Mouse (Mus musculus): ENCODE data around the gene Stac2. TPM values are rescaled to one million over a fixed set of nuclear protein-coding genes. Genes with fewer than 3 reads are reported as not detected.
A peak's percentile ranks its signal among the peaks of the same experiment; 100 is the strongest.

Stac2 gene
- total RNA-seq, 2 experiments from 2014 or later, result 97.3 to 99.9 TPM

DNA sequence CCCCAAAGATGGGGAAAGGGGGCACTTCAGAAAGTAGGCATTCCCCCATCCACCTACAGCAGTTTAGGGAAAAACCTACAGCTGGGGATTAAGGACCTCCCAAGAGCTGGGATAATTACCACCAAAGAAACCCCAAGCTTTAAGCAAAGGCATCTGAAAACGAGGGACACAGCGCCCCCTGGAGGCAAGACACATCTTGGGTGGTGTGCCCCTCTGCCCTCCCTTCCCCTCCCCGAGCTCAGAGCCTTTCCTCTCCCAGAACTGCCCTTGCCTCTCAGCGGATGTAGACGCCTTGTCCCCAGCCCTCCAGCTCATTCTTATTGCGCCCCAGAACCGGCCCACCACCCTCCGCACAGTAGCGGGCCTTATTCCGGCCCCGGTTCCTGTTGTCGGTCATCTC, 50.6 kb downstream of the Stac2 start:
- intact Hi-C loops (cut with DNase I), result no loop called here
- H3K27ac ChIP-seq, result peak overlapping the region; percentile 70
- DNase-seq (ENCODE audit: extremely low spot score in 1 of 2, low spot score in 2 of 2), result peak in 1 of 2 experiments; percentile 66
- peak; percentile 80 for TF ChIP-seq CTCF (IDR thresholded peaks at IDR 0.05)
- no peak overlapping the region for H3K4me3 ChIP-seq

DNA sequence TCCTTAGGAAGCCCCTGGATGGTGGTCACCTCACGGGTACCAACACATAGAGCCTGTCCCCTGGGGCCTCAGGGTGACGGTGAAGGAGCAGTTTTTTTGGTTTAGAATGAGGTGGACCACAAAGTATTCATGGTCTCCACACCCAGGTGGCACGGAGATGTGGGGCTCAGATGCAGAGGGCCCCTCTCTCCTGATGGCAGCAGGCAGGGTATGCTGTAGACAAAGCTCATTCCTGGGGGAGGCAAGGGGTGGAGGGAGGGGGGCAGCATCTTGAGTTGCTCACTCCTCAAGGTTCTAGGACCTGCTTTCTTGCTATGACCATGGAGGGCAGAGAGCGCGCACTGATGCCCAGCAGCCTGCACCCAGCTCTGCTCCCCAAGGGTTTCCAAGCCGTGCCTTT, 51.3 kb downstream of the Stac2 start:
- peak in 1 of 2 experiments; percentile 9 for DNase-seq (ENCODE audit: extremely low spot score in 1 of 2, low spot score in 2 of 2)
- TF ChIP-seq CTCF (IDR thresholded peaks at IDR 0.05), result no peak
- intact Hi-C loops (cut with DNase I), result no loop called here
- no peak overlapping the region for H3K4me3 ChIP-seq
- peak overlapping the region; percentile 44; the same call in 1 of the 2 replicates for H3K27ac ChIP-seq

DNA sequence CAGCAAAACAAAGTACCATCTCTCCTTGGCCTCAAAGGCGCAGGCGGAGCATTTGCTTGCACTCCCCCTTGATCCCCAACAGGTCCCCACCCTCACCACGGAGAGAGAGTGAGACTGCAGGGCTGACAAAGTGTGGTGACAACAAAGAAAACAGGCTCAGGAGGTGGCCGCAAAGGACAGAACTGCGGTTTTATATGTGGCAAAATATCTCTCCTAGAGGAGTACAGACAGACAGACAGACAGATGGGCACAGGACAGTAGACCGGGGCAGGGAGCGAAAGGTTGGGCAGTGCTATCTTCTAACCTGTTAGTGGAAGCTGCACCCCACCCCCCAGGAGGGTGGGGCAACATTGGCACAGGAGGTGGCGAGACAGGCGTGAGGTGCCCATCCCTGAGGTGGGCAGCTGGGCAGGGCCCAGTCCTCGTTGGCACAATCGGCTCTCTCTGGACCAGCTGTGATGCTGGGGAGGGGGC, 51.9 kb downstream of the Stac2 start:
- intact Hi-C loops (cut with DNase I), result no loop called here
- Histone ChIP-seq H3K4me3 (no peak overlapping the region), H3K27ac (peak overlapping the region; percentile 44; the same call in 1 of the 2 replicates)
- no peak for TF ChIP-seq CTCF (IDR thresholded peaks at IDR 0.05)
- DNase-seq (ENCODE audit: extremely low spot score in 1 of 2, low spot score in 2 of 2), result peak in 1 of 2 experiments; percentile 19

DNA sequence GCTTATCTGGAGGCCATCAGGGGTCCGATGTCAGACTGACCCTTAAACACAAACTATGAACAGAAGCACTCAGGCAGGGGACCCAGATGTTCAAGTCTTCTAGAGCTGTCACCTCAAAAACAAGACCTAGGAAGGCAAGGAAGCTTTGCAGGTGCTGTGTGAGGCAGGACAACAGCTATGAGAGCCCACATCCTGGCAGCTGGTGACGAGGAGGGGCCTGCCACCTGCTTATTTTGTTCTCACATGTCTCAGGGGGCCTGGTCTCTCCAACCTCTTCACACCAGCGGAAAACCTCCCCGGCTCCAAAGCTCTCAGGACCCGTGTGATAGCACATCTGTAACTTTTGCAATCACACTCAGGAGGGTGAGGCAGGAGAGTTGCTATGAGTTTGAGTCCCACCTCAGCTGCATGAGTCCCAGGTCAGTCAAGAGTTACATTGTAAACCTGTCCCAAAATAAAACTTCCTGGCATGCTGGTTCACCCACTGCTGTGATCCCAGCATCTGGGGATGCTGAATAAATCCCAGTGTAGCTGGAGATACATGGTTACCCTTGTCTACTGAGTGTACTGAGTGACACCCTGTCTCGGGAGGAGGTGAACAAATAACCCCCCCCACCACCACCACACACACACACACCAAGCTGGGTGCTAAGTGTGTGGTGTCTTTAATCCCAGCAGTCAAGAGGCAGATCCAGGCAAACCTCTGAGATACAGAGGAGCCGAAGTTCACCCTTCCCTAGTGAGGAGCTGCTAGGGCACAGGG, 52.7 kb downstream of the Stac2 start:
- intact Hi-C loops (cut with DNase I), result no loop called here
- TF ChIP-seq CTCF (IDR thresholded peaks at IDR 0.05), result no peak
- H3K27ac ChIP-seq, result no peak overlapping the region
- no peak overlapping the region for H3K4me3 ChIP-seq
- peak in 1 of 2 experiments; percentile 27 for DNase-seq (ENCODE audit: extremely low spot score in 1 of 2, low spot score in 2 of 2)

DNA sequence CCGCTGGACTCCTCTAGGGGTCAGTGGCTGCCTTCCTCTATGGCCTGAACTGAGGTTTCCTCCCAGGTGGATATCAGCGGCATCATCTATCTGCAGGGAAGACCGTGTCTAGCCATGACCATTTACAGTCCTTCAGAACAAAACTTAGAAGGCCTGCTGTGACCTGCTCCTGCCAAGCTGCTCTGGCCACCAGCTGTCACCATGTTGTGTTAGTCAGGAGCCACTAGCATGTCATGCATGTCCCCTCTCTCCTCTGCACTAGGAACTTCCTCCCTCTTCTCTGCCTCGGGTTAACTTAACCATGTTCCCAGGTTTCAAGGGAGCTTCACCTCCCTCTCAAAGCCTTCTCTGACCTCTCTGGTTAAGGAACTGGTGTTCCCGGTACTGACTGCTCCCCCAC, 53.5 kb downstream of the Stac2 start:
- Histone ChIP-seq H3K4me3 (no peak overlapping the region), H3K27ac (no peak overlapping the region)
- intact Hi-C loops (cut with DNase I), result no loop called here
- no peak for TF ChIP-seq CTCF (IDR thresholded peaks at IDR 0.05)
- no peak for DNase-seq (ENCODE audit: extremely low spot score in 1 of 2, low spot score in 2 of 2)

DNA sequence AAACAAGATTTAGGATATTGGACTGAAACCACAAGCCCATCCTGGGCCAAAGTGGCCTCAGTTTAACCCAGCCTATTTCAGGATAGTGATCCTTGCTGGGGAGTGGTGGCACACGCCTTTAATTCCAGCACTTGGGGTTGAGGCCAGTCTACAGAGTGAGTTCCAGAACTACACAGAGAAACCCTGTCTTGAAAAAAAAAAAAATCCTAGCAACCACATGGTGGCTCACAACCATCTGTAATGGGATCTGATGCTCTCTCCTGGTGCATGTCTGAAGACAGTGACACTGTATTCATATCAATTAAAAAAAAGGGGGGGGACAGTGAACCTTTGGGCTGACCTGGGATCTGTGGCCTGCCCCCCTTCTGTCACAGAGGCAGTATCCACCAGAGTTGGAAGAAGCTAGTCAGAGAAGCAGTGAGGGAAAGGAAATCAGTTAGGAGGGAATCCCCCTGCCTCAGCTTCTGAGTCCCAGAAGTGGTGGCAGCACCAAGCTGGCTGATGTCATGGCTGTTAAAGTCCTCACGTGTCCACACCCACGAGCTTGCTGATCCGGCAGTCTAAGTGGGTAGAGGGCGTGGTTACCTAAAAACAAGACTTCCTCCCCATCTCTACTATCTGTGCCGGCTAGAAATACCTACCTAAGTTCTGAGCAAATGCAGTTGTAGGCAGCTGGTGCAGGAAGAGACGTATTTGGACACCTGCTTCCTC, 54.2 kb downstream of the Stac2 start:
- Histone ChIP-seq H3K4me3 (no peak overlapping the region), H3K27ac (no peak overlapping the region)
- no peak; the same call in 1 of the 2 replicates for TF ChIP-seq CTCF (IDR thresholded peaks at IDR 0.05)
- no peak for DNase-seq (ENCODE audit: extremely low spot score in 1 of 2, low spot score in 2 of 2)
- intact Hi-C loops (cut with DNase I), result no loop called here

DNA sequence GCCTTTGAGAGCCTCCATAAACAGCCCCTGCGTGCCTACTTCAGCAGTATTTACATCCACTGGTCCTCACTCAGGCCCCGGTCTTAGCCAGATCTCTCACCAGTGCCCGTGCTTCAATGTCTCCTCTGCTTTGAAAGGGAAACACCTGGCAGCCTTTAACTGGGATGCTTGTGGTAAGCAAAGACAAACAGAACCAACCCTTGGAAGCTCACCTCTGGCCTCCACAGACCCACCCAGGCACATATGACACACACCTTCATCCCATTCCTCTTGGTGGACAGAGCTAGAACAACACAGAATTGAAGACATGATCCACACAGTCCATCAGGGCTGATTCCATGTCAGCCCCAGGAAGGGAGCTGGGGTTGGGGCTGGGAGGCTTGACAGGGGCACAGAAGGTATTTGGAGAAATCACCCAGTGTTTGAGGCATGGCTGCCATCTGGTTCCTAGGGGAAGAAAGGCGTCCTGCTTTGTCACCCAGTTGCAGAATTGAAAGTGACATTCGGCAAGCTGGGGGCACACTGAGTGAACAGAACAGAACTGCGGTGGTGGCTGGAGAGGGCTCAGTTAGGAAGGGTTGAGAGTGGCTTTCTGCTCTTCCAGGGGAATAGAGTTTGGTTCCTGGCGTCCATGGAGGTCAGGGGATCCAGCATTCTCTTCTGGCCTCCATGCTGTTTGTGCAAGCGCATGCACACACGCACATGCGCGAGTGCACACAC, 55.0 kb downstream of the Stac2 start:
- DNase-seq (ENCODE audit: extremely low spot score in 1 of 2, low spot score in 2 of 2), result peak in 1 of 2 experiments; percentile 11
- intact Hi-C loops (cut with DNase I), result no loop called here
- no peak for TF ChIP-seq CTCF (IDR thresholded peaks at IDR 0.05)
- Histone ChIP-seq H3K27ac (no peak overlapping the region), H3K4me3 (no peak overlapping the region)

DNA sequence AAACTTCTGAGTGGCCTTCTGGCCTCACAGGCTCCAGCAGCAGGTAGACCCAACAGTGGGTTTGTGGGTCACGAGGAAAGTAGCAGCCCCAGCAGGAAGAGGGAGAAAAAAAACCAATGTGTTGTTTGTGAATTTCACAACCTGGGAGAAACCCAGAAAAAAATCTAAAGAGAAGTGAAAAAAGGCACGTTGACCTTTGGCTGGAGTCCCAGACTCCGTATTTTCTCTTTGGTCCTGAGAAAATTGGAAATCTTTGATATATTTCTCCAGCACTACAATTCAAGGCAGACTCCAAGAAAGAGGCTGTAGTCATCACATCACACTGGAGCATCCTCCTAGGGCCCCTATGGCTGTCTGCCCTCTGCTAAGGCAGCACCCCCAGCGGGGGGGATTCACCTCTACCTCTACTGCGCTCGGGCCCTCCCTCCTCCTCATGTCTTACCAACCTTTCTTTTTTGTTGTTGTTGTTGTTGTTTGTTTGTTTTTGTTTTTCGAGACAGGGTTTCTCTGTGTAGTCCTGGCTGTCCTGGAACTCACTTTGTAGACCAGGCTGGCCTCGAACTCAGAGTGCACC, 55.8 kb downstream of the Stac2 start:
- TF ChIP-seq CTCF (IDR thresholded peaks at IDR 0.05), result no peak
- DNase-seq (ENCODE audit: extremely low spot score in 1 of 2, low spot score in 2 of 2), result no peak
- intact Hi-C loops (cut with DNase I), result no loop called here
- Histone ChIP-seq H3K27ac (no peak overlapping the region), H3K4me3 (no peak overlapping the region)

DNA sequence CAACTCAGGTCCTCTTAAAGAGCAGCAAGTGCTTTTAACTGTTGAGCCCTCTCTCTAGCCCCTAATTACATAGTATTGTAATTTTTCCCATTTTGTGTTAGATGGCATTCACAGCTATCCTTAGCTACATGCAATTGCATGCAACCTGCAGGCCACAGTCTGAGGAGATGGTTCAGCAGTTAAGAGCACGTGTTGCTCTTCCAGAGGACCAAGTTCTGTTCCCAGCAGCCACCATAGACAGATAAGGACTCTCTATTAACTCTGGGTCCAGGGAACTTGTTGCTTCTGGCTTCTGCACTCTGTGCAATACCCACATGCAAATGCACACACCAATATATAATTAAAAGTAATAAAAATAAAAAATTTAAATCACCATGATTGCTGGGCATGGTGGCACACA, 56.6 kb downstream of the Stac2 start:
- intact Hi-C loops (cut with DNase I), result no loop called here
- no peak for TF ChIP-seq CTCF (IDR thresholded peaks at IDR 0.05)
- DNase-seq (ENCODE audit: extremely low spot score in 1 of 2, low spot score in 2 of 2), result no peak
- H3K27ac ChIP-seq, result no peak overlapping the region
- no peak overlapping the region for H3K4me3 ChIP-seq

DNA sequence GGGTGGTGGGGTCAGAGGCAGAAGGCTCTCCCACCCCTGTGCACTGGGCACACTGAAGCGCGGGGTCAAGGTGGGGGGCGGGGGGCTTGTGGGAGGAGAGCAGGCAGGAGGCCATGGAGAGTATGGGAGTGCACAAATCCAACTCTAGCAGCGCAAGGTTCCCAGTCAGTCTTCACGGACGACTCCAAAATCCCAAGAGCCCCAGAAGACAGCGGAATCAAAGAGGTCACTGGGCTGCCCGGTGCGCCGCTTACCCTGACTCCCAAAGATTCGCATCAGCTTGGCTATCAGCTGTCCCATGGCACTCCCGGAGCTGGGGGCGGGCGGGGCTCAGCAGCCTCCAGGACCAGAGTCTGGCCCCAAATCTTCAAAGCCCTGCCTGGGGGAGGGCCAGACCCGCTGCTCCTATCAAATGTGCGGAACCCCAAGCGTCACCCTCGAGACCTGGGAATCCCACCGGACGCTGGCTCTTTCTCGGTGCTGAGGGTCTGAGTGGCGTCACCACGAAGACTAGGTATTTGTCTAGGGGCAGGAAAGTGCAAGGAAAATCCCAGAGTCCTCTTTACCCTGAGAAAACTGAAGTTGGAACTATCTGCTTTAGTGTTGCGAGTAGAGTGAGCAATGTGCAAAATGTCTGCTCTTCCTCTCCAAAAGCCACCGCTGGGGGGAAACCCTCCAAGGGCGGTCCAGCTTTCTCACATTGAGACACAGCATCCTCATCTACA, 57.5 kb downstream of the Stac2 start, which contains the start of gene Arl5c:
Gene Arl5c, minus strand, starts transcription at position 618 of the 725 bp plus-strand sequence.
- H3K4me3 ChIP-seq, result peak within 1 kb of the TSS; percentile 49
- peak in 1 of 2 experiments; percentile 35 for DNase-seq (ENCODE audit: extremely low spot score in 1 of 2, low spot score in 2 of 2)
- no peak within 1 kb of the TSS; the same call in 1 of the 2 replicates for H3K27ac ChIP-seq
- intact Hi-C loops (cut with DNase I), result no loop called here
- peak; percentile 51 for TF ChIP-seq CTCF (IDR thresholded peaks at IDR 0.05)
